Mouse (Mus musculus) gastrocnemius, postnatal 4 days (tissue): ENCODE measurements around the gene Tcl1. TPM values are rescaled to one million over a fixed set of nuclear protein-coding genes. Genes with fewer than 3 reads are reported as not detected.
"Not testable (repeated sequence)": the region's sequence is repeated elsewhere in the genome, so short reads cannot be mapped to it uniquely, and the experiment has no call there.

Experiments used
- DNase-seq, 2 experiments: peaks; one replicate each; pipeline ENCODE4 v3.0.0; 2021 to 2022; ENCODE audit warnings: low spot score in 2 of 2, mixed read lengths in 2 of 2
- long read RNA-seq, 2 experiments: library from polyadenylated mRNA; stranded (forward); transcript quantifications; one replicate each; pipeline ENCODE4 v2.0.0; 2021
- total RNA-seq, 2 experiments: library from RNA; stranded (reverse); gene quantifications; 2 replicates each; pipeline ENCODE4 v1.2.3; 2021

Gene Tcl1
- total RNA-seq = not detected
- long read RNA-seq, experiment 1 = 0 reads
- long read RNA-seq, experiment 2 = 0 reads

GRCm38 (mm10) chr12:105222601-105223319 is at the start of gene Tcl1:
Tcl1 (minus strand) TSS chr12:105222793.
- DNase-seq = no peak

GRCm38 (mm10) chr12:105271016-105271965 is 48.7 kb upstream of the Tcl1 start:
- no peak for DNase-seq

- DNase-seq = no peak
Observed at GRCm38 (mm10) chr12:105267076-105267475, 44.5 kb upstream of the Tcl1 start.

GRCm38 (mm10) chr12:105266096-105266495 is 43.5 kb upstream of the Tcl1 start:
- peak in 1 of 2 experiments; percentile 27 for DNase-seq

GRCm38 (mm10) chr12:105259221-105259620 is 36.6 kb upstream of the Tcl1 start:
- DNase-seq = no peak

- no peak for DNase-seq
Observed at GRCm38 (mm10) chr12:105258787-105259186, 36.2 kb upstream of the Tcl1 start.

- no peak for DNase-seq
Observed at GRCm38 (mm10) chr12:105253796-105254195, 31.2 kb upstream of the Tcl1 start.

- DNase-seq = no peak
Observed at GRCm38 (mm10) chr12:105248763-105249233, 26.2 kb upstream of the Tcl1 start.

- DNase-seq = no peak
Observed at GRCm38 (mm10) chr12:105239060-105239459, 16.5 kb upstream of the Tcl1 start.

- no peak for DNase-seq
Observed at GRCm38 (mm10) chr12:105235091-105235490, 12.5 kb upstream of the Tcl1 start.

- DNase-seq = no peak
Observed at GRCm38 (mm10) chr12:105234362-105234761, 11.8 kb upstream of the Tcl1 start.

- no peak for DNase-seq
Observed at GRCm38 (mm10) chr12:105224621-105225320, 2.2 kb upstream of the Tcl1 start.

GRCm38 (mm10) chr12:105217101-105217760 is 5.4 kb downstream of the Tcl1 start:
- no peak for DNase-seq

- no peak for DNase-seq
Observed at GRCm38 (mm10) chr12:105209231-105209630, 13.4 kb downstream of the Tcl1 start.

GRCm38 (mm10) chr12:105208441-105208840 is 14.2 kb downstream of the Tcl1 start:
- DNase-seq = no peak

- DNase-seq = no peak
Observed at GRCm38 (mm10) chr12:105207071-105207470, 15.5 kb downstream of the Tcl1 start.

- not testable (repeated sequence) for DNase-seq
Observed at GRCm38 (mm10) chr12:105201657-105202056, 20.9 kb downstream of the Tcl1 start, which contains the start of gene Tcl1b4. Tcl1b4 (plus strand) TSS chr12:105201957.

GRCm38 (mm10) chr12:105199684-105200497 is 22.7 kb downstream of the Tcl1 start:
- not testable (repeated sequence) for DNase-seq

GRCm38 (mm10) chr12:105190743-105191142 is 31.9 kb downstream of the Tcl1 start, which contains the start of gene Tcl1b3:
Tcl1b3 (plus strand) TSS chr12:105191043.
- DNase-seq = not testable (repeated sequence)

GRCm38 (mm10) chr12:105188980-105189379 is 33.6 kb downstream of the Tcl1 start:
- not testable (repeated sequence) for DNase-seq
